Mouse (Mus musculus) erythroblast, embryonic 14.5 days (primary cell): ENCODE measurements around the gene Vps33a. TPM values are rescaled to one million over a fixed set of nuclear protein-coding genes. Genes with fewer than 3 reads are reported as not detected.

Source experiments
- H3K27me3 ChIP-seq: 2 replicates; pipeline ENCODE4 v1.6.1; 2012; ENCODE audit warnings: inconsistent platforms; ENCODE audit not compliant: control insufficient read depth
- H3K36me3 ChIP-seq: 2 replicates; pipeline ENCODE4 v1.6.1; 2012; ENCODE audit warnings: mild to moderate bottlenecking, inconsistent platforms; ENCODE audit not compliant: control insufficient read depth
- H3K4me1 ChIP-seq: 2 replicates; pipeline ENCODE4 v1.6.1; 2012; ENCODE audit warnings: inconsistent platforms; ENCODE audit not compliant: control insufficient read depth
- H3K4me3 ChIP-seq: replicated peaks from 2 replicates; pipeline ENCODE3; 2012; ENCODE audit warnings: moderate library complexity, mild to moderate bottlenecking, inconsistent platforms
- H3K9me3 ChIP-seq: 2 replicates; pipeline ENCODE4 v1.6.1; 2012; ENCODE audit warnings: low read length, inconsistent platforms, mixed read lengths; ENCODE audit not compliant: control insufficient read depth
- GATA1 ChIP-seq: IDR thresholded peaks from 2 replicates; pipeline ENCODE4 v1.6.1; 2012; ENCODE audit warnings: low read length, inconsistent platforms, mixed read lengths
- TAL1 ChIP-seq: IDR thresholded peaks from 3 replicates; pipeline ENCODE4 v1.6.1; 2012; ENCODE audit warnings: low read length, inconsistent platforms, mixed read lengths
- polyA plus RNA-seq: library from polyadenylated mRNA; stranded (reverse); fragments of >175 nt; gene quantifications from 2 replicates; pipeline ENCODE4 v1.2.3, GENCODE M21; 2012

Gene Vps33a
- polyA plus RNA-seq, 1 experiment = 0.28 TPM

DNA sequence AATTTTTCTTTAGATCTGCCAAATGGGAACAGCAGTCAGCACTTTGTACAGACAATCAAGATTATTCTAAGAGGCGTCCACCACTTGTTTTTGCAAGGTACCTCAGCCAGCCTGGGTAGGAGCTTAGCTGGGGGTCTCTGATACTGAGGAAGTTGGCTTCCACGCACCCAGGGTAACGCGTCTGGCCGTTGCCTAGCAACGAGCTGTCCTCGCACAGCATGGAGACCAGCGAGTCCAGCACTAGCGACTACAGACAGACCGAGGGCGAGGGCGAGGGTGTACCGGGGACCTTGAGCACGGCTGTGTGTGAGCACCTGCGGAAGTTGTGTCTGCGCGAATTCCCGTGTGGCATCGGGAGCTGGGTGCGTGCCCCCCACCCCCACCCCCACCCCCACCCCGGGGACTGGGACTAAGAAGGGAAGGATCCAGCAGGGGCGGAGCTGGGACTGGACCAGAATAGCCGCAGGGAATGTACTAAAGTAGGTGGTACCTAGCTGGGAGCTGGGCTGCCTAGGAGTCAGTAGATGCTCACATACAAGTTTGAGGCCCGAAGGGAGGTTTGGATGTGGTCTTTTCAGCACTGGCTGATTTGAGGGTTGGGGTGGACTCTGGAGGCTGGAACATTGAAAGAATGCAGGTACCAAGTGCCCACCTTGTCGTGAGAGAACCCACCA is 83.6 kb downstream of the Vps33a start, which contains the start of the genes Lrrc43 and Il31:
Gene Lrrc43, plus strand, starts transcription at position 194 of the 674 bp plus-strand sequence.
Gene Il31, minus strand, starts transcription at position 378 of the 674 bp plus-strand sequence.
- no peak for TF ChIP-seq TAL1
- no peak for TF ChIP-seq GATA1
- no peaks in the 10 kb centered on the region for H3K36me3 ChIP-seq
- peaks cover 17% of the 10 kb centered on the region for H3K27me3 ChIP-seq
- H3K9me3 ChIP-seq = no peaks in the 10 kb centered on the region
- no peaks in the 10 kb centered on the region for H3K4me1 ChIP-seq
- H3K4me3 ChIP-seq = no peak within 1 kb of the TSS

DNA sequence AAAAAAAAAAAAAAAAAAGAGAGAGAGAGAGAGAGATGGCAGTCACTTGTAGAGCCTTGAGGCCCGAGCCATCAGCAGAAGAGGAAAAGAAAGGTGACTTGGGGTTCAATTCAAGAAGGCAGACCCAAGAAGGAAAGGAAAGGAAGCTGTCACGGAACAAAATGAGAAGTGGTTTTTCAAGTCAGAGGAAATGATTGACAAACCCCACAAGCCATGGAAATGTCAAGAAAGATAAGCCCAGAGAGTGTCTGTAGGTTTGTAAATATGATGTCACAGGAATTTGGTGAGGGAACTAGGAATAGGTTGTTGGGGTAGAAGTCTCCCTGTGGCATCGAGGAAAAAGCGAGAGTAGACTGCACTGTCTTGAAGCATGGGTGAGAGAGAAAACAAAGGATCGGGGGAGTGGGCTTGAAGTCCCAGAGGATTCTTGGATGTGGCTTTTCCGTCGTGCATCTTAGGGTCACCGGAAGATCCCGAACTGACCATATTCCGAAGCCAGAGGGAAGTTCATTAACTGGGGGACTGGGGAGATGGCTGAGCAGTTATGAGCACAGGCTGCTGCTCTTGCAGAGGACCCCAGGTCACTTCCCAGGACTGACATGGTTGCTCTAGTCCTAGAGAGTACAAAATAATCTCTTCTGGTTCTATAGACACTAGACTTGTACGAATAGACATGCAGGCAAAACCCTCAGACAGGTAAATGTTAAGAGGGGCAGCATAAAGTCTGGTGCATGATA is 85.0 kb downstream of the Vps33a start:
- Histone ChIP-seq H3K9me3 (no peaks in the 10 kb centered on the region), H3K4me3 (no peak overlapping the region), H3K36me3 (no peaks in the 10 kb centered on the region), H3K4me1 (no peaks in the 10 kb centered on the region), H3K27me3 (peaks cover 17% of the 10 kb centered on the region)
- TF ChIP-seq TAL1 (no peak), GATA1 (no peak)

Other genes with a start within 250 kb of the Vps33a start
- 2.3 and 2.4 TPM in 2 replicates for gene Bcl7a, start 229.2 kb downstream of the Vps33a start, polyA plus RNA-seq
- gene Mlxip, start 178.2 kb downstream of the Vps33a start, polyA plus RNA-seq = 0.03 and 0.09 TPM in 2 replicates
- not detected in 2 replicates for gene Lrrc43, start 83.7 kb downstream of the Vps33a start, polyA plus RNA-seq
- not detected in 2 replicates for gene Il31, start 83.5 kb downstream of the Vps33a start, polyA plus RNA-seq
- gene B3gnt4, start 62.6 kb downstream of the Vps33a start, polyA plus RNA-seq = not detected in 2 replicates
- 0.62 and 0.66 TPM in 2 replicates for gene Diablo, start 48.9 kb downstream of the Vps33a start, polyA plus RNA-seq
- gene Gm49027, start 47.5 kb downstream of the Vps33a start, polyA plus RNA-seq = not detected in 2 replicates
- 0.92 and 1.1 TPM in 2 replicates for gene Clip1, start 111.6 kb upstream of the Vps33a start, polyA plus RNA-seq
- 4.5 and 5.7 TPM in 2 replicates for gene Zcchc8, start 148.1 kb upstream of the Vps33a start, polyA plus RNA-seq
- gene Rsrc2, start 176.4 kb upstream of the Vps33a start, polyA plus RNA-seq = 1.4 and 1.7 TPM in 2 replicates
- gene Kntc1, start 176.7 kb upstream of the Vps33a start, polyA plus RNA-seq = 0.95 and 1.2 TPM in 2 replicates